Mouse (Mus musculus): ENCODE measurements around the gene Ano9.

Gene Ano9

DNA sequence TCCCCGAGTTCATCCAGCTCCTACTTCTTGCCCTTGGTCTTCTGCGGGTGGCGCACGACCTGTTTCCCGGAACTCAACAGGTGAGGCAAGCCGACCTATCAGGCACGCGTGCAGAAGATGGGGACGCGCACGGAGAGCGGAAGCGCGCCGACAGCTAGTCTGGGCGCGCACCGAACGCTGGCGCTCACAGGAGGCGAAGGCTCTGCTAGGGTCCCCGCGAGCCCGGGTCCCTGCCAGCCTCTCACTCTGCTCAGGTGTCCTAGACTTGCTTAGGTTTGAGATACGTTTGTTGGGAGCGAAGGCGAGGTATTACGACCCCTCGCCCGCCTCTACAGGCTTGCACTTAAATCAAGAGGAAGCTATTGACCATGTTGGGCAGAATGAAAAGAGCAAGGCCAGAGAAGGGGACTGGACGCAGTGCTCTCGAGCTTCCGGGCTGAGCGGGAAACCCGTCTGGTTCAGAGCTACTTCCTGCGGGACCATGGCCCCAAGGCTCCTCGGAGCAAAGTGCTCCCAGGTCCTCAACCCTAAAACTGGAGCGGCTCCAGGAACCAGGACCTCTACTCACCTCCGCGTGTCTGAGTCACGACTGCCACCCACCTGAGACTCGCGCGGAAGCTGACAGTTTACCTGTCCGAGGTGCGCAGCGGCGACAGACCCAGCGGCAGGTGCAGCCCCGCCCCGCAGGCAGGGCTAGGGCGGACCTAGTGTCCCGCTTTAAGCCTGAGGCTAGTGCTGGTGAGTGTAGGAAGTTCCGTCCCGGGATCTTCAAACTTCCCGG, 17.5 kb downstream of the Ano9 start, which contains the start of gene Sigirr:
Gene Sigirr, minus strand, starts transcription at position 662 of the 781 bp plus-strand sequence.
- no peak for DNase-seq (ENCODE audit: low spot score in 2 of 2)

DNA sequence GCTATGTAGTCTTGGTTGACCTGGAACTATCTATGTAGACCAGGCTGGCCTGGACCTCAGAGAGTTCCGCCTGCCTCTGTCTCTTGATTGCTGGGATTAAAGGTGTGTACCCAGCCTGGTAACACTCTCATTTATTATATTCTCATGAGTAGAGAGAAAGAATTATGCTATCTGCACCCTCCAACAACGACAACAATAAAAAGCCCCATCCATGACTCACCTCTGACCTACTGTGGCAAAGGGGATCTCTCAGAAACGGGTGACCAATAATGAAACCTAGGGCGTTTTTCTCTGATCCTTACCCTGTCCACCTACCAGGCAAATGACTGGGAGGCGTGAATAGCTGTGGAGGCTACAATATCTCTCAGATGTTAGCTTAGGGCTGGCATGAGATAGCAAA, 20.4 kb downstream of the Ano9 start:
- no peak for DNase-seq (ENCODE audit: low spot score in 2 of 2)

DNA sequence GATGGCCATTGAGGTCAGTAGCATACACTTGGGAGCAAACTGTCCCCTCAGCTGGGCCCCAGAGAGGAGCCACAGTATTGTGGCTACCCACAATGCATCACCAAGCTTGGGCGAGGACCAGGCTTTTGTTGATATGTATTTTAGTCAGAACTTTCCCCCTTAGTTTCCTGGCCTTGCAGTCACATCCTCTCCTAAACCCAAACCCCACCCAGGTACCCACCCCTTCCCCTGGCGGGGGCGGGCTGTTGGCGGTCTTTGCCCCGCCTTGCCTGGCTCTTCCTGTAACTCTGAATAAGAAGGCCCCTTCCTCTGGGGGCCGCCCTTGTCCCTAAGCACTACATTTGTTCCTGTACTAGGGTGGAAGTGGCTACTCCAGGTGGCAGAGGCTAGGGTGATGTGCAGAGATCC, 21.0 kb downstream of the Ano9 start:
- DNase-seq (ENCODE audit: low spot score in 2 of 2): no peak

DNA sequence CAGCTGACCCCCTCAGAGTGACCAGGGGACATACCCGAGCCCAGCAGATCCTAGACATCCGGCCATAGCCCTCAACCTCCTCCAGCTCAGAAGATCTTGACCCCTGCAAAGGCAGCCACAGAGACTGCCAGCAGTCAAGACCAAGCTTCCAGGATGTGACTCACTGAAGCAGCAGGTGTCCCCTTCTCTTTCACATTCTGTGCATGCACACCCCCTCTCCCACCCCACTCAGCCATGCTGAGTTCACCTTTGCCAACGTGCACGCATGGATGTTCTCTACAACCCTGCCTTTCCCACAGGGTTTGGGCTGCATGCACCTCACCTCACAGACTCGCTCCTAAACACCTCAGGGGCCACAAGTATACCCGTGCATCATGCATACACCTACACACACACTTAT, 21.6 kb downstream of the Ano9 start:
- DNase-seq (ENCODE audit: low spot score in 2 of 2): no peak

DNA sequence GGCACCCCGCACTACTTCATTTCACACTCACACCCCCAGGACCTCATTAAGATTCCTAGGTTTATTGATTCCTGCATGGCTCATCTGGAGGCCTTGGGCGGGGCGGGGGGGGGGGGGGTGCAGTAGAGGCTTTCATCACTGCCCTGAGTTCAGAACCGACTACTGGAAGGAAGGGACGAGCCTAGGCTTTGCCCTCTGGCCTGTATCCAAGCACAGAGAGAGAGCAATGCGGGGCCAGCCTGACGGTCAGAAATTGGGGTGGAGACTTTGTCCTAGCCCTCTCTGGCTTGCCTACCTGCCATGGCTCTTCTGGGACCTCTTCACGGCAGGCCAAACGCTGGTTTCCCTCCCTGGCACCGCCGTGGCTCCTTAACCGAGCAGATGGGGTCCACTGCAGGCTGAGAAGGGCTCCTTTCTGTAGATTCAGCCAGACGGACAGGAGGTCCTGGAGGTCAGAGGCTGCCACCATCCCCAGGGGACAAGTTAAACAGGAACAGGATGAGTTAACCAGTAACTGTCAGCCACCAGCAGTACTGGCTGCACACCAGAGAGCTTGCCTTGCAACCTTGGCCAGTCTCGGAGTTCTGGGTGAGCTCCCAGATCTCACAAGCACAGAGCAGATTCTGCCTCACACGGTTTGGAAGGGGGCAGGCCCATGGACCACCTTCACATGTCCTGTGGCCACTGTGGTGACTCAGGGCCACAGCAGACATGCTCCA, 23.0 kb downstream of the Ano9 start:
- DNase-seq (ENCODE audit: low spot score in 2 of 2): no peak

DNA sequence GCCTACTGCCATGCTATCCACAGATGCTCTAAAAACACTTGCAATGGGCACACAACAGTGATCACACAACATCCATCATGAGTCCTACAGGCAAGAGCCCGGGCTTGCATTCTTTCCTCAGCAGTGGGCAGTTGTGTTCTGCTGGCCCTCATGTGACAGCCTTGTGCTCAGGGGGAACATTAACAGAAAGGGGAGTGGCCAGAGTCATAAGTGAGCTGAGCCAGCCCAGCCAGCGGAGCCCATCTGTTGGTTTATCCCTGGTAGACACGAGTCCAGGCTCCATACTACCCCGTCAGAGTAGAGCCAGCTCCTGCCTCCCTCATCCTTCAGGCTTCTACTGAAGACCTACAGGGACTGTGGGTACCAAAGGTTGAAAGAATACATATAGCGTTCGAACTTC, 23.7 kb downstream of the Ano9 start:
- no peak for DNase-seq (ENCODE audit: low spot score in 2 of 2)

DNA sequence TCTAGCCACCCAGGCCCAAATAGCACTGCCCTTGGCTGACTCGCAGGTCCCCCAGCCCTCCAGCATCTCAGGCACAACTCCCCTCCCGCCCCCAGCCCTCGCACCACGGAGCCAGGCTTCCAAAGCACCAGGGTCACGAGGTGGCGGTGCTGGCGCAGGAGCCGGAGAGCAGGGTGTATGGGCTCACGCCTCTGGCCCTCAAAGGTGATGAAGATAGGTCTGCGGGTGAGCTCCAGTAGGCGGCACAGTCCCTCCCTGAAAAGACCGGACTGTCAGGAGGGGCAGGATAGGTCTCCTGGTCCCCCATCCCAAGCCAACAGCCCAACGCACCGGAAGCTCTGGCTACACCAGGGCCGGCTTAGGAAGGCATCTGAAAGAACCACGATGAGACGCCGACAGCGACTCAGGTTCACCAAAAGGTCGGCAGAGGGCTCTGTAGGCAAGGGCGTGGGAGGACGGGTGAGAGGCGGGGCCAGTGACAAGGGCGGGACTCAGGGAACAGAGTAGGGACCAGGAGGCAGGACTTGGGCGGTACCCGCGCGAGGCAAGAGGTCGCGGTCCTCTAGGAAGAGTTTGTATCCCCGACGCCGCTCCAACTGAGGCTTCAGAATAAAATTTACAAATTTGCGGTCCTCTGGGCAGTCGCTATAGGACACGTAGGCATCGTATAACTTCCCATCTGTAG, 25.4 kb downstream of the Ano9 start:
- DNase-seq (ENCODE audit: low spot score in 2 of 2): peak in 1 of 2 experiments; percentile 58

DNA sequence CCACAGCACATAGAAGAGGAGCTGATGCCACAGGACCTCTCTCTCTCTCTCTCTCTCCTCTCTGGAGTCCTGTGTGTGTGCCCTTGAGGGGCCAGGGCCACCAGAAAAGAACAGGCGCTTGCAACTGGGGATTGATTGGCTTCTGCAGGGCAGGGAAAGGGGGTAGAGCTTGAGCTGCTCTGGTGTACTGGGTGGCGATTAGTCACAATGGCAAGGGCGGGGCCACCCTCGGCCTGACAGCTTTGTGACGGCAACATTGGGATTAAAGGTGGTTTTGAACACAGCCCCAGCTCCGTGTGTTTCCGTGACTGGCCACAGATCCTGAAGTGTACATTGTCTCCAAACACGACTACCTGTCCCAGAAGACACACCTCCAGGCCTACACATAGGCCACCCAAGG, 27.4 kb downstream of the Ano9 start:
- no peak for DNase-seq (ENCODE audit: low spot score in 2 of 2)

DNA sequence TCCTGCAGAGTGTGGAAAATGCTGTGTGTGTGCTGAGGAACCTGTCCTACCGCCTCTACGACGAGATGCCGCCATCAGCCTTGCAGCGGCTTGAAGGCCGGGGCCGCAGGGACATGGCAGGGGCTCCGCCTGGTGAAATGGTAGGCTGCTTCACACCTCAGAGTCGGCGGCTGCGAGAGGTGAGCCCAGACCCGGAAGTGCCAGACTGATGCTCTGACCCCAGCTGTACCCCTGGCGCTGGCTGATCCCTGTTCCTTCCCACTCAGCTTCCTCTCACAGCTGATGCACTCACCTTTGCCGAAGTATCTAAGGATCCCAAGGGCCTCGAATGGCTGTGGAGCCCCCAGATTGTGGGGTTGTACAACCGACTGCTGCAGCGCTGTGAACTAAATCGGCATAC, 29.1 kb downstream of the Ano9 start:
- no peak for DNase-seq (ENCODE audit: low spot score in 2 of 2)

DNA sequence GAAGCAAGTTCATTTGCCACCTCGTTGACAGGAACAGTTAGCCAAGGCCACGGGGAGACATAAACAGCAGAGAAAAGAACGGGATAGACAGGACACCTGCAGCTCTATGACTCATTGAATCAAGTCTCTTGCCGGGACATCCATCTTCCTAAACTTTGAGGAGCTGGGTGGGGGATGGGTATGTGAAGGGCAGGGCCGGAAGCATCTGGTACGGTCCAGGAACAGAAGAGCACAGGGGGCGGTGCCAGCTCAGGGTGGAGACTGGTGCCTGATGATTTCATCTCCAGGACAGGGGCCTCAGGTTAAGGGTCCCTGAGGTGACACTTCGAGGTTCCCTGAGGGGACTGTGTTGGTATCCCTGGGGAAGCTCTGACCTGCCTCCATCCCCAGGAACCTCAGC, 29.7 kb downstream of the Ano9 start:
- DNase-seq (ENCODE audit: low spot score in 2 of 2): no peak

DNA sequence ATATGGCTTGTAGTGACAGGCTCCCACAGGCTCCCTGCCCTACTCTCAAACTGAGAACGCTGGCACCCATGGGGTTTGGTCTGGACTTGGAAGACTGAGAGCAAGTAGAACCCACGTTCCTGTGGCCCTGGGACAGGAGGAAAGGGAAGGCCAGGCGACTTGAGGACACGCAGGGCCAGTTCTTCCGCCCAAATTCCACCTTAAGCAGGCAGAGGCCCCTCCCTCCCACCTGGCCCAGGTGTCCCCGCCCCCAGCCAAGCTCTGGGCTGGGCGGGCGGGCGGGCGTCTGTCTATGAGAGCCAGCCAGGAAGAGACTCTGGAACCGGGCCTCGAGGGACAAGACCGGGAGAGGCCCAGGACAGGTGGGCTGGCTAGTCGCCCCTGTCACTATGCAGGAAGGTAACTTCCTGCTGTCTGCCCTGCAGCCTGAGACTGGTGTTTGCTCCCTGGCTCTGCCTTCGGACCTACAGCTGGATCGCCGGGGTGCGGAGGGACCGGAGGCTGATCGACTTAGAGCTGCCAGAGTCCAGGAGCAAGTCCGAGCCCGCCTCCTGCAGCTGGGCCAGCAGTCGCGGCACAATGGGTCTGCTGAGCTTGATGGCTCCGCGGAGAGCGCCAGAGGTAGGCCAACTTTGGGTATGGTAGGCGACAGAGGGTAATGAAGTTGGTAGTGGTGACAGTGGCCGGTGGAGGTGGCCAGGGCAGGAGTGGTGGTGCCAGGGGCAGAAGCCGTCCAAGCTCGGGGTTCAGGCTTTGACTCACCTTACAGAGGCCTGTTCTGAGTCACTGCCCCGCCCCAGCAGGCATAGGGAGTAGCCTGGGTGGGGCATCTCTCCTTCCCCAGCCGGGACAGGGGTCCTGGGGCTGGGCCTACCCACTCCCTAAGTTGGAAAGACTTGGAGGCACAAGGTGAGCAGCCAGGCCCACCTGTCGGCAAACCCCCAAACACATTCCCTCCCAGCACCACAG, 37.8 kb downstream of the Ano9 start:
- no peak for DNase-seq (ENCODE audit: low spot score in 2 of 2)

DNA sequence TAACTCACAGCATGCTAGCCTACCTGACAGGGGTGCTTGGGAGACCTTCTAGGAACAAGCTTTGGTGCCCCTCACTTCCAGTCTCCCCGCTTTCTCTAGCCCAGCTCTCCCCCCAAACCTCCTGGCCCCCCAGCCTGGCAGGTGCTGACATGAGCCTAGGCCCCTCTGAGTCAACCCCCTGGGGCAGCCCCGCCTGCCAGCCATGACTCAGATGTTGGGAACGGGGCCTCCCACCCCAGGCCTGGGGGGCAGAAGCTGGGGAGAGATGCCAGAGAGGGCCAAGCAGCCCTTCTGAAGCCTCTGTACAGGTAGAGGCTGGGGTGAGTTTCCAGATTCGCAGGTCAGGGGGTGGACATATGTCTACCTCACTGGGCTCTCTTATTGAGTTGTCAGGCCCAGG, 38.7 kb downstream of the Ano9 start:
- no peak for DNase-seq (ENCODE audit: low spot score in 2 of 2)

DNA sequence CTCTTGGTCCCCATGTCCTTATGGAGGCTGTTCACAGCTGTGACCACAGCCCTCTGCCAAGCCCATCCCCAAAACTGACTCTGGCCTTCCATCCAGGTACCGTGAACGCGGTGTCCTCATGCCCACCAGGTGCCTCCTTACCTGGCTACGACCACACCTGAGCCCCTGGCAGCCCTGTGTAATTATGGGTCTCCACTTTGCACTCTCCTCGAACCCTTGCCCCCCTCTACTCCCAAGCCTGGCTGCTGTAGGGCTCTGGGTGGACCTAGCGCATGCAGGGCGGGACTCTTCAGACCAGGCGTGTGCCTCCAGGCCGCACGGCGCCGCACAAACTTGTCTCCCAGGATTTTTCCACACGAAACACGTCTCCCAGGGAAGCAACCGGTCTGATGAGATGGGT, 39.8 kb downstream of the Ano9 start, which contains the start of gene Pkp3:
Gene Pkp3, plus strand, starts transcription at position 378 of the 400 bp plus-strand sequence.
- DNase-seq (ENCODE audit: low spot score in 2 of 2): no peak

DNA sequence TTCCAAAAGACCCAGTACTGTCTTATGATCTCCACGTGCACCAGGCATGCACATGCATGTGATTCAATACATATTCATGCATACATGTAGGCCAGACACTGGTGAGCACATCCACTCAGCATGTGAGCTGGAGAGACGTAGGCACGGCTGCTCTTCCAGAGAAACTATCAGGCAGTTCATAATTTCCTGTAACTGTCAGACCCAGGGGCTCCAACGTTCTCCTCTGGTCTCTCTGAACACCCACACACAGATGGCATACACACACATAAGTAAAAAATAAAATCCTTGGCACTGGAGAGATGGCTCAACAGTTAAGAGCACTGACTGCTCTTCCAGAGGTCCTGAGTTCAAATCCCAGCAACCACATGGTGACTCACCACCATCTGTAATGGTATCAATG, 43.8 kb downstream of the Ano9 start:
- peak in 1 of 2 experiments; percentile 26 for DNase-seq (ENCODE audit: low spot score in 2 of 2)

DNA sequence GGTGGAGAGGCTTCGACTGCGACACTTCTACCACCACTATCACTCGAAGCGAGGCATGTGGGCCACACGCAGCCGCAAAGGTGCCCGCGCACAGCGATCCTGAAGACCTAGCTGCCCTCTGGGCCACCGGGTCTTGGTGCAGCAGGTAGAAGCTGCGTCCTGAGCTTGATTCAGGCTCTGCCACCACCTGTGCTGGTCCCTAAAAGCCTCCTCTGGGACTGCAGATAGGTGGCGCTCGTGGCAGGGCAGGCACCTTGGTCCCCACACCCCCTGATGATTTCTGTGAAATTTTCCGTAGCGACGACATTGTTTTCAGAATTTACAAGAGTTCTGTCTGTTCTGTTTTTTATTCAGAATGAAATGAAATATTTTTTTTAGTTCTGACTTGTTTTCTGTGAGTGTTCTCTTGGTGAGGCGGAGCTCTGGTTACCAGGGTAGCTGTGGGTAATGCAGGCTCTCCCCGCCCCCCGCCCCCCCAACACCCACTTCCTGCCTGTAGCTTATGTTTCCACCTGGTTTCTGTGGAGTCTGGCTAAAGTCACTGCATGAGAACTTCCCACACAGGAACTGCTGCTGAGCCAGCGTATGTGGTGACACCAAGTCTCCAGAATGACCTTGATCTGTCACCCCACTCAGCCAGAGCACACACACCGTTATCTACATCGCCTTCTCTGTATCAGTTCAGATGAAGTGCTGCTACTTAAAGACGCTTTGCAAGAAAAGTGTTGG, 45.4 kb downstream of the Ano9 start:
- DNase-seq (ENCODE audit: low spot score in 2 of 2): peak in 1 of 2 experiments; percentile 24

DNA sequence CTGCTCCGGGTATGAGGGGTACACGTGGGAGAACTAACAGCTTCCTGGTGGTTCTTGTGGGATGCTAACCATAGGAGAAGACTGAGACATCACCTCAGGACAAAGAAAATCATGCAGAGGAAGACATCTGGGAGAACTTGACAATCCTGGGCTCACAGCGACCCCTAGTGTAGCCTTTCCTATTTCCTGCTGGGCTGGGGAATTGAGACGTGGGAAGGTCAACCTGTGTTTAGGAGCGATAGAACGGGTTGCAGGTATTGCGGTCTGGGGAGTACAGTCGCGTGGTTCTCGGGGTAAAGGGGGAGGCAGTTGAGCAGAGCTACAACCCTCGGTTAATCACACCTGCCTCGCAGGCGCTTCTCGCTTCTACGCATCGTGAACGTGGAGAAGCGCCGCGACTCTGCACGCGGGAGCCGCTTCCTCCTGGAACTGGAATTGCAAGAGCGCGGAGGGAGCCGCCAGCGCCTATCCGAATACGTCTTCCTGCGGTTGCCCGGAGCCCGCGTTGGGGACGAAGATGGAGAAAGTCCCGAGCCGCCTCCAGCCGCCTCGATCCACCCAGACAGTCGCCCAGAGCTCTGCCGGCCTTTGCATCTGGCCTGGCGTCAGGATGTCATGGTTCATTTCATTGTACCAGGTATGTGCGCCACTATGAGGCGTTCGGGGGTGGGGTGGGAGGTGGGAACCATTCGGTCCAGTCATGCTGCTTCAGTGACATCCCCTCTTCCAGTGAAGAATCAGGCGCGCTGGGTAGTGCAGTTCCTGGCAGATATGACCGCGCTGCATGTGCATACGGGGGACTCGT, 47.3 kb downstream of the Ano9 start:
- DNase-seq (ENCODE audit: low spot score in 2 of 2): peak in 1 of 2 experiments; percentile 87

DNA sequence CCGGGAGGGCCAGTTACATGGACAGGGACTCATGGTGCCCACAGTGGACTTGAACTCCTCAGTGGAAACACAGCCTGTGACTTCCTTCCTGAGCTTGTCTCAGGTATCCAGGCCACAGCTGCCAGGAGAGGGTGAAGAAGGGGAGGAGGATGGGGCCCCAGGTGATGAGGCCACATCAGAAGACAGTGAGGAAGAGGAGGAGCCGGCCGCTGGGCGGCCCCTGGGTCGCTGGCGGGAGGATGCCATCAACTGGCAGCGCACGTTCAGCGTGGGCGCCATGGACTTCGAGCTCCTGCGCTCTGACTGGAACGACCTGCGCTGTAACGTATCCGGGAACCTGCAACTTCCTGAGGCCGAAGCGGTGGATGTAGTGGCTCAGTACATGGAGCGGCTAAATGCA, 49.3 kb downstream of the Ano9 start:
- DNase-seq (ENCODE audit: low spot score in 2 of 2): no peak

DNA sequence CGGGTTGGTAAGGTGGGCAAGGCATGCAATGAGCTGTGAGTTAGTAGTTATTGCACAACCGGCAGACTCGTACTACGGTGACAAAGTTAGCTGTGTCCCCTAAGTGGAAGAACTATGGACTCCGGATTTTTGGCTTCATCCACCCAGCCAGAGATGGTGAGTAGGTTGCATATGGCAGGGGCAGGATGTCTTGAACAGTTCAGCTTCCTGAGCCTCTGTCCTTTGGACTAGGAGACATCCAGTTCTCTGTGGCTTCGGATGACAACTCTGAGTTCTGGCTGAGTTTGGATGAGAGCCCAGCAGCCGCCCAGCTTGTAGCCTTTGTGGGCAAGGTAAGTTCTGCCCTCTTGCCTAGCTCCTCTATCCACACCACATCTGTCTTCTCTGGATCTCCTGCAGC, 53.0 kb downstream of the Ano9 start:
- no peak for DNase-seq (ENCODE audit: low spot score in 2 of 2)

DNA sequence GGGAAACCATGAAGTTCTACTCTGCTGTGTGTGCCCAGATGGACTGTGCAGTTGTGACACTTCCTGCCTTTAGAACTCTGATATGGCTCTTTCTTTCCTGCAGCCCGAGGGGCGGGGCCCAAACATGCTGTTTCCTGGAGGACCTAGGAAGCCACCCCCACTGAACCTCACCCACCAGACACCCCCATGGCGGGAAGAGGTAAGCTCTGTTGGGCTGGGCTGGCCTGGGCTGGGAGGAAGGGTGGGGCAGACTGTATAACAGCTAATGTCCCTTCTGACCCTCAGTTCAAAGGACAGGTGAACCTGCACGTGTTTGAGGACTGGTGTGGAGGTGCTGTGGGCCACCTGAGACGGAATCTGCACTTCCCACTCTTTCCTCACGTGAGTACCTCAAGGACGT, 53.4 kb downstream of the Ano9 start:
- DNase-seq (ENCODE audit: low spot score in 2 of 2): no peak

DNA sequence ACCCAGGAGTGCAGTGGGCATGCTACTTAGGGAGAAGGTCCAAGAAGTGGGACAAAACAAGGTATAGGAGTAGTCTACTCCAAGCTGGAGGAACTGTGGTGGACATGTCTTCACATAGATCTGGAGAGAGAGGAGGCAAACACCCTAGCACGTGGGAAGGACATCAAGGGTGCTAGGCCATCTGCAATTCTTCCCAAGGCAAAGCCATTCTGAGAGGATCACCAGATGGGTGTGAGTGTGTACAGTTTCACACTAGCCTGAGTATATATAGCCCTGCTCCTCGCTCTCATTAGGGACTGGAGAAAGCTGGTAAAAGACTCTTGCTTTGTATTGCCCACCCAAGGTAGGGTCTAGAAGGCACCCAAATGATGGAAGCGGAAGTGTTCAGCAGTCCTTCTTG, 54.3 kb downstream of the Ano9 start:
- no peak for DNase-seq (ENCODE audit: low spot score in 2 of 2)
